Mouse (Mus musculus) bone marrow, adult 2 months (tissue): ENCODE data around the gene Cct4.

Source experiments
- CTCF ChIP-seq: fragments of 200-500 bp; IDR thresholded peaks from 2 replicates; pipeline ENCODE4 v1.5.1; 2011; ENCODE audit warnings: low read length, control low read depth; ENCODE audit not compliant: control insufficient read depth, insufficient read depth
- POLR2A ChIP-seq: fragments of 200-500 bp; IDR thresholded peaks from 2 replicates; pipeline ENCODE4 v1.6.1; 2011; ENCODE audit warnings: low read depth, mild to moderate bottlenecking, control low read depth, low read length, borderline replicate concordance; ENCODE audit not compliant: control insufficient read depth

- no peak for TF ChIP-seq POLR2A
- TF ChIP-seq CTCF = no peak
These were observed 533 bp upstream of the Cct4 start for GRCm38 (mm10) chr11:22989786-22990185.
